Mouse (Mus musculus): ENCODE results near the gene Afp. TPM values are rescaled to one million over a fixed set of nuclear protein-coding genes. Genes with fewer than 3 reads are reported as not detected.

Afp gene
- 1.2 and 1.6 TPM in 2 replicates for polyA plus RNA-seq (2015; fragmentation: Nextera tagmentation; extraction: Ambion mirVana)

GRCm38 (mm10) chr5:90490518-90490917, at the start of gene Afp:
Gene Afp (plus strand): TSS chr5:90490737.
- Histone ChIP-seq H3K27ac (ENCODE audit: low read length) (no peak within 1 kb of the TSS), H3K4me3 (ENCODE audit: low read depth, low read length) (no peak within 1 kb of the TSS), H3K9ac (replicated peaks; ENCODE audit: low read depth) (no peak within 1 kb of the TSS), H3K36me3 (ENCODE audit: insufficient read depth, low read length) (no peaks in the 10 kb centered on the region), H3K27me3 (replicated peaks; ENCODE audit: insufficient read depth, low read length) (no peaks in the 10 kb centered on the region), H3K9me3 (ENCODE audit: low read length) (no peaks in the 10 kb centered on the region), H3K4me1 (ENCODE audit: insufficient read depth, low read depth, low read length) (no peaks in the 10 kb centered on the region), H3K4me2 (replicated peaks; ENCODE audit: low read depth, low read length) (no peak within 1 kb of the TSS)
- WGBS: 57% methylated on average over 7 of the region's 7 CpGs
- no peak for TF ChIP-seq EP300 (IDR thresholded peaks at IDR 0.05)
- no peak for TF ChIP-seq CTCF (IDR thresholded peaks at IDR 0.05)
- ATAC-seq (no peak), DNase-seq (ENCODE audit: low spot score) (no peak)

DNA sequence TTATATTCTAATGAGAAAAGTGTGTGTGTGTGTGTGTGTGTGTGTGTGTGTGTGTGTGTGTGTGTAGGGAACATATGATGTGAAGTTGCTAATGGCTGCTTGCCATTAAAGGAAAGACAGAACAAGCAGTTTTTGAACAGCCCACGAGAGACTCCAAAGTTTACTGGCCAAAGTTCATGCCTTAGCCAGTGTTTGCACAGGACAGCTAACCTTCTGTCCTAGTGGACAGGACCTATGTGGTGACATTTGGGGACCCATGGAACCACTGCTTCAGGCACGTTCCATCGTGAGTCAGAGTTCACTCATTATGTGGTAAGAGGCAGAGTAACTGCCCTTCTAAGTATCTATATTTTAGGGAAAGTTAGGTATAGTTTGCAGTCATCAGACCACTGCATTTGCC, 43.0 kb upstream of the Afp start:
- Histone ChIP-seq H3K4me2 (replicated peaks; ENCODE audit: low read depth, low read length) (no peak overlapping the region), H3K4me1 (ENCODE audit: insufficient read depth, low read depth, low read length) (no peaks in the 10 kb centered on the region), H3K4me3 (ENCODE audit: low read depth, low read length) (no peak overlapping the region), H3K9me3 (ENCODE audit: low read length) (no peaks in the 10 kb centered on the region), H3K27ac (ENCODE audit: low read length) (no peak overlapping the region), H3K27me3 (replicated peaks; ENCODE audit: insufficient read depth, low read length) (no peaks in the 10 kb centered on the region), H3K36me3 (ENCODE audit: insufficient read depth, low read length) (no peaks in the 10 kb centered on the region), H3K9ac (replicated peaks; ENCODE audit: low read depth) (no peak overlapping the region)
- WGBS: 62% methylated on average over 3 of the region's 3 CpGs
- TF ChIP-seq EP300 (IDR thresholded peaks at IDR 0.05) (no peak), CTCF (IDR thresholded peaks at IDR 0.05) (no peak)
- ATAC-seq (no peak), DNase-seq (ENCODE audit: low spot score) (no peak)

- Histone ChIP-seq H3K9me3 (ENCODE audit: low read length) (no peaks in the 10 kb centered on the region), H3K36me3 (ENCODE audit: insufficient read depth, low read length) (no peaks in the 10 kb centered on the region), H3K4me1 (ENCODE audit: insufficient read depth, low read depth, low read length) (no peaks in the 10 kb centered on the region), H3K9ac (replicated peaks; ENCODE audit: low read depth) (no peak overlapping the region), H3K4me2 (replicated peaks; ENCODE audit: low read depth, low read length) (no peak overlapping the region), H3K4me3 (ENCODE audit: low read depth, low read length) (no peak overlapping the region), H3K27me3 (replicated peaks; ENCODE audit: insufficient read depth, low read length) (no peaks in the 10 kb centered on the region), H3K27ac (ENCODE audit: low read length) (no peak overlapping the region)
- 67% methylated on average over 5 of the region's 5 CpGs for WGBS
- DNase-seq (ENCODE audit: low spot score): no peak
- no peak for ATAC-seq
- TF ChIP-seq CTCF (IDR thresholded peaks at IDR 0.05) (no peak), EP300 (IDR thresholded peaks at IDR 0.05) (no peak)
Measured at GRCm38 (mm10) chr5:90449961-90450360, 40.6 kb upstream of the Afp start.

GRCm38 (mm10) chr5:90452711-90453110, 37.8 kb upstream of the Afp start:
- WGBS: 56% methylated on average over 4 of the region's 4 CpGs

GRCm38 (mm10) chr5:90457241-90457640, 33.3 kb upstream of the Afp start:
- H3K4me2 ChIP-seq (replicated peaks; ENCODE audit: low read depth, low read length): no peak overlapping the region
- ATAC-seq (no peak), DNase-seq (ENCODE audit: low spot score) (no peak)
- 75% methylated on average over 1 of the region's 1 CpGs for WGBS
- no peaks in the 10 kb centered on the region for H3K27me3 ChIP-seq (replicated peaks; ENCODE audit: insufficient read depth, low read length)
- no peak overlapping the region for H3K4me3 ChIP-seq (ENCODE audit: low read depth, low read length)
- H3K27ac ChIP-seq (ENCODE audit: low read length): no peak overlapping the region
- no peaks in the 10 kb centered on the region for H3K9me3 ChIP-seq (ENCODE audit: low read length)
- H3K9ac ChIP-seq (replicated peaks; ENCODE audit: low read depth): no peak overlapping the region
- no peaks in the 10 kb centered on the region for H3K36me3 ChIP-seq (ENCODE audit: insufficient read depth, low read length)
- H3K4me1 ChIP-seq (ENCODE audit: insufficient read depth, low read depth, low read length): no peaks in the 10 kb centered on the region
- TF ChIP-seq CTCF (IDR thresholded peaks at IDR 0.05): no peak
- TF ChIP-seq EP300 (IDR thresholded peaks at IDR 0.05): no peak

More at GRCm38 (mm10) chr5:90452711-90453110, 37.8 kb upstream of the Afp start:
- H3K4me1 ChIP-seq (ENCODE audit: insufficient read depth, low read depth, low read length): no peaks in the 10 kb centered on the region
- H3K4me3 ChIP-seq (ENCODE audit: low read depth, low read length): no peak overlapping the region
- H3K4me2 ChIP-seq (replicated peaks; ENCODE audit: low read depth, low read length): no peak overlapping the region
- DNase-seq (ENCODE audit: low spot score) (no peak), ATAC-seq (no peak)
- TF ChIP-seq EP300 (IDR thresholded peaks at IDR 0.05) (no peak), CTCF (IDR thresholded peaks at IDR 0.05) (no peak)
- H3K27me3 ChIP-seq (replicated peaks; ENCODE audit: insufficient read depth, low read length): no peaks in the 10 kb centered on the region
- H3K9me3 ChIP-seq (ENCODE audit: low read length): no peaks in the 10 kb centered on the region
- H3K36me3 ChIP-seq (ENCODE audit: insufficient read depth, low read length): no peaks in the 10 kb centered on the region
- no peak overlapping the region for H3K9ac ChIP-seq (replicated peaks; ENCODE audit: low read depth)
- no peak overlapping the region for H3K27ac ChIP-seq (ENCODE audit: low read length)

GRCm38 (mm10) chr5:90458727-90459126, 31.8 kb upstream of the Afp start:
- Histone ChIP-seq H3K4me1 (ENCODE audit: insufficient read depth, low read depth, low read length) (no peaks in the 10 kb centered on the region), H3K27ac (ENCODE audit: low read length) (no peak overlapping the region), H3K4me2 (replicated peaks; ENCODE audit: low read depth, low read length) (no peak overlapping the region), H3K27me3 (replicated peaks; ENCODE audit: insufficient read depth, low read length) (no peaks in the 10 kb centered on the region), H3K9me3 (ENCODE audit: low read length) (no peaks in the 10 kb centered on the region), H3K36me3 (ENCODE audit: insufficient read depth, low read length) (no peaks in the 10 kb centered on the region), H3K4me3 (ENCODE audit: low read depth, low read length) (no peak overlapping the region), H3K9ac (replicated peaks; ENCODE audit: low read depth) (no peak overlapping the region)
- DNase-seq (ENCODE audit: low spot score): peak; percentile 32
- TF ChIP-seq EP300 (IDR thresholded peaks at IDR 0.05): no peak
- no peak for TF ChIP-seq CTCF (IDR thresholded peaks at IDR 0.05)
- no peak for ATAC-seq
- WGBS: 31% methylated on average over 5 of the region's 5 CpGs

- H3K4me3 ChIP-seq (ENCODE audit: low read depth, low read length): no peak within 1 kb of the TSS
- TF ChIP-seq CTCF (IDR thresholded peaks at IDR 0.05) (no peak), EP300 (IDR thresholded peaks at IDR 0.05) (no peak)
- 62% methylated on average over 8 of the region's 8 CpGs for WGBS
- H3K27ac ChIP-seq (ENCODE audit: low read length): no peak within 1 kb of the TSS
- no peak within 1 kb of the TSS for H3K4me2 ChIP-seq (replicated peaks; ENCODE audit: low read depth, low read length)
- no peak; the same call in 1 of the 2 replicates for ATAC-seq
- H3K4me1 ChIP-seq (ENCODE audit: insufficient read depth, low read depth, low read length): no peaks in the 10 kb centered on the region
- DNase-seq (ENCODE audit: low spot score): no peak
- H3K9ac ChIP-seq (replicated peaks; ENCODE audit: low read depth): no peak within 1 kb of the TSS
- no peaks in the 10 kb centered on the region for H3K36me3 ChIP-seq (ENCODE audit: insufficient read depth, low read length)
- H3K9me3 ChIP-seq (ENCODE audit: low read length): no peaks in the 10 kb centered on the region
- H3K27me3 ChIP-seq (replicated peaks; ENCODE audit: insufficient read depth, low read length): no peaks in the 10 kb centered on the region
Measured at GRCm38 (mm10) chr5:90460619-90461018, 29.9 kb upstream of the Afp start, which contains the start of gene Alb. Gene Alb (plus strand): TSS chr5:90460897.
